Mouse (Mus musculus) heart, adult 2 months (tissue): ENCODE measurements at regions not wholly inside any gene's neighbourhood (a gene's known extent, or its start where the extent isn't known, plus 50 kb on each side); places are given as distances from the start of the nearest gene placed in this dataset.

ENCODE experiments used
- CTCF ChIP-seq: fragments of 200-600 bp; IDR thresholded peaks from 2 replicates; pipeline ENCODE4 v1.8.1; 2022; ENCODE audit warnings: antibody characterized with exemption, mild to moderate bottlenecking, moderate library complexity
- EP300 ChIP-seq: fragments of 200-500 bp; IDR thresholded peaks from 2 replicates; pipeline ENCODE4 v1.6.1; 2011; ENCODE audit warnings: low read depth, low read length, control low read depth; ENCODE audit not compliant: insufficient read depth

GRCm38 (mm10) chr10:21744341-21744955 is 137.5 kb upstream of the Sgk1 start:
- TF ChIP-seq CTCF (no peak), EP300 (no peak)
